Mouse (Mus musculus): ENCODE data around the gene Ifi203.
"Not testable (repeated sequence)": the region's sequence is repeated elsewhere in the genome, so short reads cannot be mapped to it uniquely, and the experiment has no call there.

Gene Ifi203

DNA sequence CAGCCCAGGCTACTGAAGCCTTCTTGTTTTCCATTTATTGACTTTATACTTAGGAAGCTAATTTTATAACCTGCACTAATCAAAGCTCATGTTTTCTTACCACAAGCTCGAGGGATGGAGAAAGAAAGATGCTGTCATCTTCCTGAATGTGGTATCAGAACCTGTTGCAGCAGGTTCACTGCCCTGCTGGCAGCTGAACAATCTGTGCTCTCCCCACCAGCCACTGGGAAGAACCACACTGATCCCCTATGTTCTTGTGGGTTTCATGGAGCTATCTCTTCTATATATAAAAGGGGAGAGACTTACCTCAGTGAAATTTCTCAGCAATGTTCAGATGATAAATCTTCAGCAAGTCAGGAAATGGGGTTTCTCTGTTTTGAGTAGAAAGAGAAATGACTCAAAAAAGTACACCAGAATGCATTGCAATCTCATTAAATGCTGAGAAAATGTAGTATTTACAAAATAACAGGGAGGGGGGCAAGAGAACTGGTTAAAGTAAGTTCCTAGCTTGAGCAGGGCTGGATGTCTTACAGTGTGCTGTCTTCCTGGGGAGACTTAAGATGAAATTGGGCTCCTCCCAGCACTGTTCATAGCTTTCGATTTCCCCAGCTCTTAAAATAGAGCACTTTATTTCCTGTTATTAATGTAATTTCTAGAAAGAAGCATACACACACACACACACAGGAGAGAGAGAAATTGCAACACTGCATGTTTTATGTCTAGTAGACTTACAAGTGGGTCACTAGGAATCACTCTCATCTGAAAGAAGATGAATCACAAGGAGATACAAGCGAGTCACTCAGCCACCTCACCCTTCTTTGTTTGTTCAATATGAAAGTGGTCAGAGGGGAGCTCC is at the start of gene Ifi203, which contains the start of gene Mndal:
Ifi203 (minus strand) TSS at position 749 of the 856 bp plus-strand sequence.
Mndal (minus strand) TSS at position 568 of the 856 bp plus-strand sequence.
- not testable (repeated sequence) for DNase-seq (ENCODE audit: low read depth)

- DNase-seq (ENCODE audit: low read depth), result not testable (repeated sequence)
Observed at GRCm38 (mm10) chr1:173982694-173983305, 40.3 kb upstream of the Ifi203 start, which contains the start of gene Ifi202b. Gene Ifi202b (minus strand): TSS chr1:173982744.

- not testable (repeated sequence) for DNase-seq (ENCODE audit: low read depth)
Observed at GRCm38 (mm10) chr1:173981038-173981437, 38.6 kb upstream of the Ifi203 start.

DNA sequence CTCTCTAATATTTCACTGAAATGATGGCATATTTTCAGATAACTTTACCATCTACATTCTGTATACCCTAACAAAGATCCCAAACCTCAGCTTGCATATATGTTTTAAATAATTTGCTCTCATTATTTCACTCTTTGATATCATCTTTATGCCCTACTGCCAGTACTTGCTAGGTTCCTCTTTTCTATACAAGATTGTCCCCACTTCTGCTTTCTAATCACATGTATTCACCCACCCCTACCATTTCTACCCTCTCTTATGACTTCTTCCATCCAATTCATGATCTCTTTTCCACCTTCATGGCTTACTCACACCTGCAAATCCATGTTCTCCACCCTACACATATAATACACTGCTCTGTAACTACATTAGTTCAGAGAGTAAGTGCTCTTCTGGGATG is 35.1 kb upstream of the Ifi203 start:
- DNase-seq (ENCODE audit: low read depth), result no peak

- no peak for DNase-seq (ENCODE audit: low read depth)
Observed at GRCm38 (mm10) chr1:173973111-173973510, 30.6 kb upstream of the Ifi203 start.

- DNase-seq (ENCODE audit: low read depth), result not testable (repeated sequence)
Observed at GRCm38 (mm10) chr1:173961491-173961890, 19.0 kb upstream of the Ifi203 start.

- DNase-seq (ENCODE audit: low read depth), result not testable (repeated sequence)
Observed at GRCm38 (mm10) chr1:173959998-173960397, 17.5 kb upstream of the Ifi203 start.

- DNase-seq (ENCODE audit: low read depth), result not testable (repeated sequence)
Observed at GRCm38 (mm10) chr1:173955839-173956527, 13.5 kb upstream of the Ifi203 start.

DNA sequence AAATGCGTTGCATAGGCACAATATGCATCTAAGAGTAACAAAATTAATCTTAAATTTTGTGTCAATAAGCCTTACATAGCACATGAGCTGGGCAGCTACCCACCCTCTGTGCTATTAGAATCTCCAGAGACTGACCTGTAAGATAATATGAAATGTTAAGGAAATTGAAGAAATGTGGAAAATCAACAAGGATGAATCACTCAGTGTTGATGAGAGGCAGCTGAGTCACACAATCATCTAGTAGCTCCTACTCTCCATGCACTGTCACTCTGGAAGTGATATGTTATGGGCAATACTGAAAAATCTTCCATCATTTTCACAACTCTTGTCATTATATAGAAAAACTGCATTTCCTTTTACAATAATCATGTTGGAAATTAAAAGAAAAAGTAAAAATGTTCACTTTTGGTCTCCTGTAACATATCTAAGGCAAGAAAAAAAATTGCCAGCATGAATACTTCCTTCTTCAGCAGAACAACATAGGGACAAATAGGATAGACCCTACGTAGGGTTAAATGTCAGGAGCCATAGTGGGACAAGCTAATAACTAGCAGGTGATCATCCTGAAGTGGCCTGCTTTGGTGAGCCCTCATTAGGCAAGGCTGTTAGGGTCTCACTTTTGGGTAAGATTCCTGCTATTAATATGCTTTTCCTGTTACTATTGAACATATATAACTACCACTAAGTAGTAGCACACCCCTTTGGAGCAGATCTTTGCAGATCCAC is 12.8 kb upstream of the Ifi203 start:
- DNase-seq (ENCODE audit: low read depth), result no peak

DNA sequence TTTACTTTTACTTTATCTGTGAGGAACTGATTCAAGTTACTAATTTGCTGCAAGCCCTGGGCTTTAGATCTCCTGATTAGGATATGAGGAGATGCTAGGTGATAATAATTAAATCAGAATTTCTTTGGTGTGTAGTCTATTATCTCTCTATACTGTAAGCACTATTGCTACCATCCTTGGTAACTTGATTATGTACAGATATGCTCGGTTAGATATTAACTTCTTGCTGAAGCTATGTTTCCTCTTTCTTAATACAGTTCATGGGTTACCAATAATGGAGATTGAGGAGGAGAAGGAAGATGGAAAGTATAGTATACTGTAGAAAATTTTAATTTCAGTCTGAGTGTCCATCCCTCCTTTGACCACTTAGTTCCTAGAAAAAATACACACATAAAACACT is 11.1 kb upstream of the Ifi203 start:
- DNase-seq (ENCODE audit: low read depth), result no peak

DNA sequence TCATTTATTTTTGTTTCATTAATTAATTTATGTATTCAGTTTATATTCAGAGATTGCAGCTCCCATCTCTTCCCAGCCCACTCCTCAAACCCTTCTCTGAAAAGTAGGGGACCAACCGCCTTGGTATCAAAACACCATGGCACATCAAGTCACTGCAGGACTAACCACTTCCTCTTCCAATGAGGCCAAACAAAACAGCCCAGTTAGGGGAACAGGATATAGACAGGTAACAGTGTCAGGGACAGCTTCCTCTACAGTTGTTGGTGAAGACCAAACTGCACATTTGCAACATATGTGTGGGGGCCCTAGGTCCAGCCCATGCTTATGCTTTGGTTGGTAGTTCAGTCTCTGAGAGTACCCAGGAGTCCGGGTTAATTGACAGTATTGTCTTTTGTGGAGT is 6.6 kb upstream of the Ifi203 start:
- DNase-seq (ENCODE audit: low read depth), result not testable (repeated sequence)

DNA sequence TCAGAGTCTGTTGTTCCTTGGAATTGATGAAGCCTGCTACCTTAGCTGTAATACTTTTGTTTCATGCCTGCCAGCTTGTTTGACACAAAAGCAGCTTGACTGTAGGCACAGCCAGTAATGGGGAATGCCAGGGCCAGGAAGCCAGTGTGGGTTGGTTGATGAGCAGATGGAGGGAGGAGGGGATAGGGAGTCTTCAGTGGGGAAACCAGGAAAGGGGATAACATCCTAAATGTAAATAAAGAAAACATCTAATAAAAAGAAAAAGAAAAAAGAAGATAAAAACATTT is 251 bp upstream of the Ifi203 start:
- DNase-seq (ENCODE audit: low read depth), result not testable (repeated sequence)

- not testable (repeated sequence) for DNase-seq (ENCODE audit: low read depth)
Observed at GRCm38 (mm10) chr1:173941522-173941921, 950 bp downstream of the Ifi203 start.

- DNase-seq (ENCODE audit: low read depth), result not testable (repeated sequence)
Observed at GRCm38 (mm10) chr1:173919279-173919678, 23.2 kb downstream of the Ifi203 start.

DNA sequence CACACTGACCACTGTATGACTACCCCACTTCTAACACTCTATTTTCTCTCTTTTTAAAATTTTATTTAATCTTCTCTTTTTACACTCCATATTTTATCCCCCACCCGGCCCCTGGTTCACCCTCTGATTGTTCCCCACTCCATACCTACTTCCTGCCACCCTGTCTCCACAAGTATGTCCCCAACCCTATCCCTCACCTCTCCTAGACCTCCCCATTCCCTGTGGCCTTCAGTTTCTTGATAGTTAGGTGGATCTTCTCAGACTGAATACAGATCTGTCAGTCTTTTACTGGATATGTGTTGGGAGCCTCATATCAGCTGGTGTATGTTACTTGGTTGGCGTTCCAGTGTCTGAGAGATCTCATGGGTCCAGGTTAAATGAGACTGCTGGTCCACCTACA is 27.9 kb downstream of the Ifi203 start:
- no peak for DNase-seq (ENCODE audit: low read depth)

DNA sequence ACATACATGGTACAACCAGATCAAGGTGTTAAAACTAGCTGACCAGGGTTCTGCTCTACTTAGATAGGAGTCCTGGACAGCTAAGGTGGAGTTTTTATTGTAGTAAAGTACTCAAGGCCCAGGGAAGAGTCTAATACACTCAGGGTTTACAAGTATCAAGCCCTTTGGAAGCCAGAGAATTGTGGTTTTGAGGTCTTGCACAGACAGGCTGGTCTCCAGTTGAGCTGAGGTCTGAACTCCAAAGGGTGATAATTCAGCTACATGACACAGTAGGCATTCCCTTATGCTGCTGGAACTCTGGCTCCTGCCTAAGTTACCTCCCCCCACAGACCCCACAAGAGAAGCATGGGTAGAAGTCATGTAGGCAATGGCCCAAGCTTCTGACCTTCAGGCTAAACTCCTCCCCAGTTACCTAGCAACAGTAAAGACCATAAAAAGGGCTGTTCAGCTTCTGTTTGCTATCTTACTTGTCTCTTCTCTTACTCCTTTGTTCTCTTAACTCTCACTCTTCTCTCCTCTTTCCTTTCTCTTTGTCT is 29.1 kb downstream of the Ifi203 start:
- DNase-seq (ENCODE audit: low read depth), result not testable (repeated sequence)

- not testable (repeated sequence) for DNase-seq (ENCODE audit: low read depth)
Observed at GRCm38 (mm10) chr1:173912548-173913255, 29.8 kb downstream of the Ifi203 start, which contains the start of gene Ifi211. Gene Ifi211 (minus strand): TSS chr1:173913046.

- DNase-seq (ENCODE audit: low read depth), result no peak
Observed at GRCm38 (mm10) chr1:173911808-173912464, 30.5 kb downstream of the Ifi203 start.

GRCm38 (mm10) chr1:173908390-173908789 is 34.1 kb downstream of the Ifi203 start:
- not testable (repeated sequence) for DNase-seq (ENCODE audit: low read depth)

- not testable (repeated sequence) for DNase-seq (ENCODE audit: low read depth)
Observed at GRCm38 (mm10) chr1:173905885-173906284, 36.6 kb downstream of the Ifi203 start.
